Mouse (Mus musculus) embryo, embryonic 10 days (tissue): Measurements from ENCODE around the gene Methig1.
"Not testable (repeated sequence)": the region's sequence is repeated elsewhere in the genome, so short reads cannot be mapped to it uniquely, and the experiment has no call there.

Source experiments
- DNase-seq: peaks from one replicate; pipeline ENCODE4 v3.0.0-alpha.2; 2015; ENCODE audit warnings: low spot score

The Methig1 gene

GRCm38 (mm10) chr15:100337847-100338246 is 15.1 kb upstream of the Methig1 start:
- DNase-seq: peak; percentile 76

DNA sequence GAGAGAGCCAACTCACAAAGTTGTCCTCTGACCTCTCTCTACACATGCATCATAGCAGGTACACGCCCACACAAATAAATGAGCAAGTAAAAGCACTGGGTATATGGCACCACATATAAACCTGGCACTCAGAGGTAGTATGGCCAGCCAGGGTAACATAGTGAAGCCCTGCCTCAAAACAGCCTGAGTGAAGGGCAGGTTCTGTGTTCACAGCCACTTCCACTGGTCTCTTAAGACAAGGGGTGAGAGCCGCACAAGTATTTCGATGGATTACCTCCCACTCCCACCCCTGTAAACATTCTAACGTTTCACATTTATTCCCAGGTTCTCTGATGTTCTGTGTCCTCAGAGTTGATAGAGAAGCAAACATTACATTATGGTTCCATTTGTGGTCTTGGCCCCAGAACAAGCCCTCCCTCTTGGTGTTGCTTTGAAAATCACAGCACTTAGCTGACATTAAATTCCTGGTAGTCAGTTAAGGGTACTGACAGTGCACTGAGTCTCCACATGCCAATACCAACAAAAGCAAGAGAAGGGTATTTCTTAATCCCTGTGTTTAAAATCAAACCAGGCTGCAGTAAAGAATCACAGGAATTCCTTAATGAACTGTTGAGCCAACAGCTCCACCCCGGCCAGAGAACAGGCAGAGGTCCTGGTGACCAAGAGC is 11.5 kb upstream of the Methig1 start:
- DNase-seq: not testable (repeated sequence)

- no peak for DNase-seq
Measured at GRCm38 (mm10) chr15:100345484-100345883, 7.5 kb upstream of the Methig1 start.

GRCm38 (mm10) chr15:100346761-100347160 is 6.2 kb upstream of the Methig1 start:
- no peak for DNase-seq

- DNase-seq: no peak
Measured at GRCm38 (mm10) chr15:100349496-100349895, 3.5 kb upstream of the Methig1 start.

DNA sequence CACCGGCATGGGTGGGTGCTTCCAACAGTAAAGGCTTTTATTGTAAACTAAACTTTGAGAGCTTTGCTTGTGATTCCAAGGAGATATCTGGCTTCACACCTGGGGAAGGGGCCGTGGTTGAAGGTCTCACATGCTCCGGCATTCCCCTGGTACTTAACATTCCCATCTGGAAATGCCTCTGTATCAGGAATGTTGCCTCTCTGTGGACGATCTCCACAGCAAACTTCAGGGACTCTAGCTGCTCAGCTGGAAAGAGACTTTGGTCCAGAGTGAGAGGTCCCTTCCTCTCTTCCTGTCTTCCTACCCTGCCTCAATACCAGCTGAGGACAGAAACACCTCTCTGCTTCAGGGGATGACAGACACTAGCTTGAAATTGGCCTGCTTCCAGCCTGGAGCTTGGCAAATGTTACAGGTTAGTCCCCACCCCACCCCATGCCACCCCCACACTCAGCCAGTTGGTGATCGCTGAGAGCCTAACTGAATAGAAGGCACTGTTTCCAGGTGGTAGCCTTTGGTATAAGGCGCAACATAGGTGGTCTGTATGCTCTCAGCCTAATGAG is 1.4 kb upstream of the Methig1 start:
- peak; percentile 13 for DNase-seq

GRCm38 (mm10) chr15:100353399-100353798 is 450 bp downstream of the Methig1 start:
- DNase-seq: not testable (repeated sequence)

DNA sequence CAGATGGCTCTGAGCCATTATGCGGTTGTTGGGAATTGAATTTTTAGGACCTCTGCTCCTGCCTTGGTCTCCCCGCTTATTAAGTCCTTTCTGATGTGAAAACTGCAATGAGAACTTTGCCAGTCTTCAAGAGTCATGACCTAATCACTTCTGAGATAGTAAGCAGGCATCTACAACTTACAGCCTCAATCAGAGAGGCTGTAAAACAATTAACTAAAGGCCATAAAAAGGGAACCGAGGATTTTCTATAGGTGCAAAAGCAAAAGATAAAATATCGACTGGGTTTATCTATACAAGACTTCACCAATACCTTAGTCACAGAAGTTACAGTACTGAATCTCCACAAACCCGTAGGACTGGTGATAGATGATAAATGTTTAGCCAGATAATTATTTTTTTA is 2.9 kb downstream of the Methig1 start:
- DNase-seq: no peak

- DNase-seq: no peak
Measured at GRCm38 (mm10) chr15:100364242-100364641, 11.3 kb downstream of the Methig1 start, which contains the start of gene Higd1c. Gene Higd1c, plus strand, starts transcription at chr15:100364542.

DNA sequence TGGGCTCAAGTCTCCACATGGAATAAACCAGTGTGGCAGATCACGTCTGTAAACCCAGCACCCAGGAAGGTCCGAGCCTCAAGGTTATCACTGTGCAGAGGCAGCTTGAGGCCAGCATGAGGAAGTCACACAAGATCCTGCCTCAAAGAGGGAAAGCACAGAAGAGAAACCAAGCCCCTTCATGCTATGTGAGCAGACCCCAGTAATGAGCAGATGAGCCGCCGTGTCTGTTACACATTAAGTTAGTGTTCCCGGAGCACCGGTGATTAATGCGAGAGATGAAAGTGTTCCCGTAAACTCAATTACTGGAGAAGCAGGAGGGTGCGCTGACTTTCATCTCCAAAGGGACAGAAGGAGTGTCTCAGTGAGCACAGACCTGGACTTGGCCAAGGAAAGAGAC is 13.0 kb downstream of the Methig1 start:
- not testable (repeated sequence) for DNase-seq

DNA sequence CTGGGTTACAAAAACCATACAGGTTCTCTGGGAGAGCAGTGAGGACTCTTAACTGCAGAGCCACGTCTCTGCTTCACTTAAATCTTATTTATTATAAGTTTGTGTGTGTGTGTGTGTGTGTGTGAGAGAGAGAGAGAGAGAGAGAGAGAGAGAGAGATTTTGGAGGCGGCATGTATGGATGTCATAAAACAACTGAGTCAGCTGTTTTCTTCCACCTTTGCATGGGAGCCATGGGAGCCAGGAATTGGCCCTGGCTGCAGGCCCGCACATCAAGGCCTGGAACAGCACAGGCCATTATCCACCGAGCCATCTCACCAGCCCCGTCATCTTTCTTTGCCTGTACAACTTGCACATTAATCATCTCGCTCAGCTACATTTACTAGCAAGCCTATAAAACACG is 14.2 kb downstream of the Methig1 start:
- no peak for DNase-seq

GRCm38 (mm10) chr15:100375066-100375465 is 22.1 kb downstream of the Methig1 start:
- peak; percentile 70 for DNase-seq

- DNase-seq: not testable (repeated sequence)
Measured at GRCm38 (mm10) chr15:100377847-100378505, 25.0 kb downstream of the Methig1 start.

GRCm38 (mm10) chr15:100379658-100380057 is 26.7 kb downstream of the Methig1 start:
- no peak for DNase-seq

GRCm38 (mm10) chr15:100380104-100380503 is 27.2 kb downstream of the Methig1 start:
- no peak for DNase-seq

DNA sequence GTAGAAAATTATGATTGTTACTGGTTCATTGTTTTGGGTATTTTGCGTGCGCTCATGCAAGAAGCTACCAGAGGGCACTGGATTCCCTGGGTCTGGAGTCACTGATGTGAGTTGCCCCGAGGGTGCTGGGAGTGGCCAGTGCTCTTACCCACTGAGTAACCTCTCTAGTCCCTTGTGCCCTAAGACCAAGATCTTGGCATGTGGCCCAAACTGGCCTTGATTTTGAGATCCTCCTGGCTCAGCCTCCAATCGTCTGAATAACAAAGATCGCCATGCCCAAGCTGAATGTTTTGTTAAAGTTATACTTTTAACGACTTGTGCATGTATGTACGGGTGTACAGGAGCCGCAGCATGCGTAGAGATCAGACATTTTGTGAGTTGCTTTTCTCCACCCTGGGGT is 32.8 kb downstream of the Methig1 start:
- DNase-seq: no peak

DNA sequence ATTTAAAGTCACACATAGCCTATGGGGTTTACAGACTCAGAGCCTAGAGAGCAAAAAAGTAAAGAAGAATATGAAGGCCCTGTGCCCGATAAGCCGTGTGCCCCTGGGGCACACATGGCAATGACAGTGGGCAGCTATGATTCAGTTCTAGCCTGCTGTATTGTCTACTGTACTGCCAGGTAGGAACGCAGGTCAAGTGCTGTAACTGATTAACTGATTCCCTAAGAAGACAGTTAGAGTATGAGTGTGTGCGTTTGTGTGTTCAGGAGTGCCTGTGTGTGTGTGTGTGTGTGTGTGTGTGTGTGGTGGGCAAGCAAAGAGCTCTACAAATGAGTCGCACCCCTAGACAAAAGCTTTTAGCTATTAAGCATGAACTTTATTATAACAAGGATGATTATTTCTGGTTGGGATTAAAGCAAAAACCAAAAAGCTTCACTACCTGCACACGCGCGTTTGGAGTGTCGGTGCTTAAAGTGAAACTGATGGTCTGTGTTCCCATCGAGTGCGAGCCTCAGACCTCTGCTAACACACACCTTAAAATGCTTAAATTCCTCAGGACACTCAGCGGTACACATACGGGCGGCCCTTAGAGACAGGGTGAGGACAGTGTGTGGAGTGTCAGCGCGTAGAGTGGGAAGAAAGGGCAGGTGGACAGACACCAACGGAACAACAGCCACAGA is 34.7 kb downstream of the Methig1 start:
- no peak for DNase-seq

DNA sequence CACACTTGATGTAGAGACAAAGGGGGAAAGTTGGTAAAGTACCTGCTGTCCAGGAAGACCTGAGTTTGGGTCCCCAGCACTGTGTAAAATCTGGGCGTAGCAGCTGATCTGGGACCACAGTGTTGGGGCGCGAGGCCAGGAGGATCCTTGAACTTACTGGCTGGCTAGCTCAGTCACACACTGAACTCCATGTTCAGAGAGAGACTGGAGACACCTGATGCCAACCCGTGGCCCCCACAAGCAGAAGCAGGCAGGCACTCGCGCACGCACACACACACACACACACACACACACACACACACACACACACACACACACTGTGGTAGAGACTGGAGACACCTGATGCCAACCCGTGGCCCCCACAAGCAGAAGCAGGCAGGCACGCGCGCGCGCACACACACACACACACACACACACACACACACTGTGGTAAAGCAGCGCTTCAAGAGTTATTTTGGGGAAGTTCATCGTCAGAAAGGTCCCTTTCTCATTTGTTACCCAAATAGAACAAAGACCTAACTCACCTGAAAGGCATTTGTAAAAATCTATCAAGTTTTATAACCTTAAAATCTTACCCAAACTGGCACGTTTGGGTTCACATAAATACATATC is 35.4 kb downstream of the Methig1 start:
- no peak for DNase-seq

GRCm38 (mm10) chr15:100388886-100389285 is 35.9 kb downstream of the Methig1 start:
- no peak for DNase-seq

DNA sequence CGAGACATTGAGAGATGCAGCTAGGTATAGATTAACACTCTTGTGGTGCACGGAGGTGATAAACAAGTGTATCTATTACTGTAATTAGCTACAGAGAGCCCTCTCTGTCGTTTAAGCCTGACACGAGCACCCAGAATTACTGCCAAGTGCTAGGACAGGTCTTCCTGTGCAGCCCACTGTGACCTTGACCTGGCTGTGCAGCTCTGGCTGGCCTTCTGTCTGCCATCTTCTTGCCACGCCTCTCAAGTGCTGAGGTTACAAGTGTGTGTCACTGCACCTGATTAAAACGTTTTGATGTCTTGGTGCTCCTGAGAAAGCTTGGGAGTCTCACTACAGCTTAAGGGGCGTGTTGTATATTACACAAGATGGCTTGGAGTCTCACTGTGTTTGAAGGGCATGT is 38.1 kb downstream of the Methig1 start:
- DNase-seq: no peak

DNA sequence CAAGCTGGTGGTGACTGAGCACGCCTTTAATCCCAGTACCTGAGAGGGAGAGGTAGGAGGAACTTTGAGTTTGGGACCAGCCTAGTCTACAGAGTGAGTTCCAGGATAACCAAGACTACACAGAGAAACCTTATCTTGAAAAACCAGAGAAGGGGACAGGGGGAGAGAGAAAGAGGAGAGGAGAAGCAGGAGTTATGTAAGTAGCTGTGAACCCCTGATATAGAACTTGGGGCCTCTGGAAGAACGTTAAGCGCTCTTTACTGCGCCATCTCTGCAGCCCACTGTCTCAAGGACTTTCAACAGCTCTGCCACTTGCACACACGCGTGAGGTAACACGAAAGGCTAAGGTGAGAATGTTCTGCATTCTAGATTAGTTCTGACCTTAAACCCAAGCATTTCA is 38.6 kb downstream of the Methig1 start:
- DNase-seq: no peak

DNA sequence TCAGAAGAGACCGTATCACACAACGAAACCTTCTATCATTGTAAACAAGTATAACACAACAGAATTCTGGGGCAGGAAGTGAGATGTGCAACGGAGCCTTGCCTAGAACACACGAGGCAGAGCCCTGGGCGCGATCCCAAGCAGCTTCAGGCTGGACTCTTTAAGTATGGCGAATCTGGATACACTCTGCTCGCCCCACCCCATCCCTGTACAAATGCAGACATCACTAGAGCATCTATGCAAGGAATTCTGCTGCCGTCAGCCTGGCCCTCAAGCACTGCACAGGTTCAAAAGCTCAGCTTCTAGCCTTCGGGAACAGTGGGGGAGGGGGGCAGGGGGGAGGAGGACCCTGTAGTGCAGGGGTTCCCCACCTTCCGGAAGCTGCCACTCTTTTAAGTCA is 40.1 kb downstream of the Methig1 start:
- no peak for DNase-seq
